Mouse (Mus musculus) mesoderm, embryonic 11.5 days (tissue): ENCODE measurements around the gene Pam16.

Experiments
- DNase-seq: peaks from one replicate; pipeline ENCODE4 v3.0.0-alpha.2; 2012; ENCODE audit warnings: low read depth, low spot score

Gene Pam16

DNA sequence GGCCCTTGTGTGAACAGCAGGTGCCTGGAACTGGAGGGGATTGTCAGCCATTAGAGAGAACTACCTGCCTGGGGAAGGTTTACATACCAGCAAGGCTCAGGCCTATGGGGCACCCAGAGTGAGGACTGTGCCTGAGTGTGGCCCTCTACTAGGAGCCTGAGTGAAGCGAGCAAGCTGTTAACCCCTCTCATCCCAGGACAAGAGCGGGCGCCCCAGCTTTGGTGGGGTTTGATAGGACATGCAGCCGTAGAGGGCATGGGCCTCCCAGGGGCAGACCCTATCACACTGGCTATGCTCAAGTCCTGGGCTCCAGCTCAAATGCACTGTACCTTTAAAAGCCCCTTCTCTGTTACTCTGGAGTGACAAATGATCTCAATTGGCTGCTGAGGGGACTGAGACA lies 22.0 kb upstream of the Pam16 start:
- no peak for DNase-seq

DNA sequence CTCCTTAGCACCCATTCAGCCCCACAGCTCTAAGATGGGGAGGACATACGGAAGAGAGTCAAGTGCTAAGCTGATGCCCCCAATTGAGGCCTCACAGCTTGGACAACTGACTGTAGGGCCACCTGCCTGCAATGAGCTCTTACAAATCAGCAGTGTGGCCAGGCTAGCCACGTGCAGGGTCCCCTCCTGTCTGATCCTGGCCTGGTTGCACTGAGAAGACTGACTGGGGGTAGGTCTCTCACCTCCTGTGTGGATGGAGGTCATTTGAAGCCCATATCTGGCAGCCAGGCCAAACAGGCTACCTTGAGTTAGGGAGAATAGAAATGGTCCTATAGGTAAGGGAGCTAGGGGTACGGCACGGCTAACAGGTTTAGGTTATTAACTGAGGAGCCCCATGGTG lies 21.1 kb upstream of the Pam16 start:
- no peak for DNase-seq

- no peak for DNase-seq
Observed at GRCm38 (mm10) chr16:4643670-4644419, 19.1 kb upstream of the Pam16 start.

DNA sequence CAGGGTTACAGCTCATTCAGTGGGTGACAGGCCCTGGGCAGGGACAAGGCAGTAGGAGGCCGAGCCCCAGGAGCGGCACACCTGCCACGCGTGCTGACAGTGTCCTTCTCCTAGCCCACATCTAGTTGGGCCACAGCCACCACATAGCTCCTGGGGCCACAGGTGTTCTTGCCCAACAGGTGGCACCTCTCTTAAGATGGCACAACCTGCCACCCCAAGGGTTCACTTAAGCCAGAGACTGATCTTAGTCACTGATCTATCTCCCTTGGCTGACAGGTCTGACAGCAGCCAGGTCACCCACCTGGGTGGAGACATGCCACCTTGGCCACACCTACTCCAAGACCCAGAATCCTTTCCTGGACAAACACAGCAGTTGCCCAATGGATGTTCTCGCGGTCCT lies 18.1 kb upstream of the Pam16 start:
- DNase-seq: no peak

DNA sequence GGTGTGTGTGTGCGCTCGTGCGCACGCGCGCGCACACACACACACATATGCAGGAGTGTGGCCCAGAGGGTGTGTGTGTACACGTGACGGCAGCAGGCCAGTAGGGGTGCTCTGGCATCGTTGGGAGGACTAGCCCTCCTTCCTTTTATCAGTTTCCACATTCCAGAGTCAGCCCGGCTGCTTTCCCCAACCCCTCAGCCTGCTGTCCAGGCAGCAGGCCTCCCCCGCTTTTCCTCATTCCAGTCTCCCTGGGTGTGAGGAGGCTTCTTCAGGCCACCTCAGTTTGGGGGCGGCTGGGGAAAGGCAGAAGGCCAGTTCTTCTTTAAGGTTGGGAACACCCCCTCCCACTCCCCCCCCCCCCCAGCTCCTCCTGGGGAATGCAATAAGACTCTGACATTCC lies 17.4 kb upstream of the Pam16 start:
- peak; percentile 77 for DNase-seq

DNA sequence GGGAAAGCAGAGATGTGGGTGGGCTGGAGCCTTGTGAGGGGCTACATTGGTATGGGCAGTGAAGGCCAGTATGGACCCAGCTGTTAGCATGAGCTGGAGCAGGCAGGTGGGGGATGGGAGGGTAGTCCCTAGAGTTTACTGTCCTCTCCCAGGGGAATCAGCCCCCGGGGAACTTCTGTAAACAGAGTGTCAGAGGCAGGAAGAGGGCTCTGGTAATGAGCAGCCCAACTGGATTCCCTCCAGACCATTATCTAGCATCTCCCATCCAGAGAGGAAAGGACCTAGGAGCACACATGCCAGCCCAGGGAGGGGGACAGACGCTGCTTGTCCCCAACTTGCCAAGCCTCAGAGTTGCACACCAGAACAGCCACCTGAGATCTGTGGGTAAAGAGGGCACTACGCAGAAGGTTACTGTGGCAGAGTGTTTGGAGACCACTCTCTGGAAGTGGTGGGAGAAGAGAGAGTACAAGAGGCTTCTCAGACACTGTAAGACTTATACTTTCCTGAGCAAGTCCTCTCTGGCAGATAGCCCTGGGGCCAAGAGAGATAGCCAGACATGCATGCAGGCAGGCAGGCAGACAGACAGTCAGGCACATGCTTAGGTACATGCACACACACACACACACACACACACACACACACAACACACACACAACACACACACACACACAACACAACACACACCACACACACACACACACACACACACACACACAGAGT lies 16.5 kb upstream of the Pam16 start:
- no peak for DNase-seq

DNA sequence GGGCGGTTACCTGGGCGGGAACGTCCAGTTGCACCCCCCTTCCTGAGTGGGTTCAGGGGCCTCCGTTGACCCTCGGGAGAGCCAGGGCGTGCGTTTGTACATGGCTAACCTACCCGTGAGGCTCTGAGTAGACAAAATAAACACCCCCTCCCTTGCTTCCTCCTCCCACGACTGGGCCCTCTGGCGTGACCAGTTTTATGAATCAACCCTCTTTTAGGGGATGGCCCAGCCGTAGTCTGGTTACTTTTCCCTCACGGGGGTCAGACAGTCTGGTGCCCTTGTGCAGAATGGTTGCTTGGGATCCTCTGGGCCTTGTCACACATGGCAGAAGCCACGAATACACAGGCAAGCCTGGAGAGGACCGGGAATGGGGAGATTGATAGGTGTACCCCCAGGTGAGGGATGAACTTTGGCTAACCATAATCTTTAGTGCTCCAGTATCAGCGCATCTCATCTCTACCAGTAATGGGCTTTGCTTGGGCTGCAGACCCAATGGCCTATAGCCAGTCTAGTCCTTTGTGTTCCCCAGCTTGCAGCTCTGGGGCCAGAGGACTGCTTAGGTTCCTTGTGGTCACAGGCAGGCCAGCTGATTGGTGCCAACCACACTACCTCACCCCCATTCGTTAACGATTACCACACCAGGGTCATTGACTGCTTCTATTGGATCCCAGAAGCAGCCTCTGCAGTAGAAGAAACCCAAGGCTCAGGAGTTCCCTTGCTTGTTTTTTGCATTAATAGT lies 15.6 kb upstream of the Pam16 start:
- DNase-seq: peak; percentile 47

DNA sequence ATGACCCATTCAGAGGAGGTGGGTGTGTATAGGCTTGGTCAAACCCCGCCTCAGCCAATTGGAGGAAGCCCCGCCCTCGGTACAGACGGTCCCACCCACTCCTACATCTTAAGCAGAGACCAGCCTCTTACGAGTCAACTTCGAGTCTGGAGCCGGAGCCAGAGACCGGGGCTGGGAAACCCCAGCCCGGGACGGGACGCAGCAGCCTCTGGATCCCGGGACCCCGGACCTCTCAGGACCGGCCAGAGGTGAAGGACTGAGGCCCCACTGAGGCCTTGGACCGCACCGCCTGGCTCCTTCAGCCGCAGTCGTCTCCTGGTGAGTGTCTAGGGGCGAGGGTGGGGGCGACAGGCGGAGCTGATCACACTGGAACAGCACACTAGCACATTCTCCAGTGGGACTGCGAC lies 15.0 kb upstream of the Pam16 start, which contains the start of the genes Vasn and Dnaja3:
TSS of gene Vasn (plus strand) at position 111 of the 407 bp plus-strand sequence.
TSS of gene Dnaja3 (plus strand) at position 159 of the 407 bp plus-strand sequence.
- peak; percentile 89 for DNase-seq

DNA sequence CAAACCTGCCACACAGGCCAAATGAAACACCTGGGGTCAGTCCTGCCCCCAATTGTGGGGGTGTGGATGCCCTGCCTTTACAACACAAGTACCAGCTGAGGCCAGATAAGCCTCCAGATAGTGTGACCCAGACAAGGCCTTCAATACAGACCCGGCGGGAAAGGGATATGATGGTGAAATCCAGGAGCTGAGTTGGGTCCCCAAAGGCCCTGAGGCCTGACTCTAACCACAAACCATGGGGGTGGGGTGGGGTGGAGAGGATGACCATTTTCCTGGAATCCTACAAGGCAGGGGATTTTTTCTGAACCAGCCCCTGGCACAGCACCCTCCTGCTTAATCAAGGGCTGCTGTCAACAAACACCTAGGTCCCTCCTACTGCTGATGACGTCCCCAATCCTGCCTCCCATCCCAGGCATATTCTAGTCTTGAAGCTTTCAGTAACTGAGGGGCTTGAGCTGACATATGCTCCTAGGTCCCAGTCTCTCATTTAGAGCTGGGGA lies 14.2 kb upstream of the Pam16 start:
- DNase-seq: no peak

GRCm38 (mm10) chr16:4635760-4636159 lies 11.0 kb upstream of the Pam16 start:
- no peak for DNase-seq

- no peak for DNase-seq
Observed at GRCm38 (mm10) chr16:4634681-4635080, 9.9 kb upstream of the Pam16 start.

DNA sequence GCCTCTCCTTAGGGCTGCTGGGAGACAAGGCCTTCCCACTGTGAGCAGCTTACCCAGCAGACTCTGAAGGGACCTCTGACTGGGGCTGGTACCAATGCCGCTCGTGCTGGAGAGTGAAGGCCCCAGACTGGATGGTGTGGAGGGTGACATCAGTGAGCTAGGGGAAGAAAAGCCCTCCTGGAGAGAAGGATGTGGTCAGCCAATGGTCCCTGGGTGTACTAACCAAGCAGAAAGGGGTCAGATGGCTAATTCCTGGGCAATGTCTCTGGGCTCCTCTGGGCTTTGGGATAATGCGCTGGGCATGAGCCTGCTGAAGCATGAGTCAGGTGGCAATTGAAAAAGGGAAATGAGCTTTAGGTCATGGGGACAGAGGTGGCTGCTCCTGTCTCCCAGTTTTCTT lies 8.9 kb upstream of the Pam16 start:
- no peak for DNase-seq

GRCm38 (mm10) chr16:4632050-4632449 lies 7.3 kb upstream of the Pam16 start:
- no peak for DNase-seq

DNA sequence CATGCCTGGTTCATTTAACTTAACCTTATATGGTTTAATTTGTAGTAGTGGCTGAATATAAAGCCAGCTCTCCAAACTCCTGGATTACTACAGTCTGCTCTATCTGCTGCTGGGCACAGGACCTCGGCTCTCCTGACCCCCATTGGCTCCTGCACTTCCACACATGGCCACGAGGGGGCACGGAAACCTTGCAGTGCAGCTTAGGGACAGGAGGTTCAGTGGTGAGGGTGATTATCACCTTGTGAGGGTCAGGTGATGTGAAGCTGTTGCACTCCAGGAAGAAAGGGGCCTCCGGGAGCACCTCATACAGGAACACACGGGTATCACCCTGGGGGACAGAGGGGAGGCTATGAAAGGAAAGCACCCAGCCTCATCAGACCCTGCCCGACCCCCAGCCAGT lies 5.2 kb upstream of the Pam16 start:
- peak; percentile 81 for DNase-seq

DNA sequence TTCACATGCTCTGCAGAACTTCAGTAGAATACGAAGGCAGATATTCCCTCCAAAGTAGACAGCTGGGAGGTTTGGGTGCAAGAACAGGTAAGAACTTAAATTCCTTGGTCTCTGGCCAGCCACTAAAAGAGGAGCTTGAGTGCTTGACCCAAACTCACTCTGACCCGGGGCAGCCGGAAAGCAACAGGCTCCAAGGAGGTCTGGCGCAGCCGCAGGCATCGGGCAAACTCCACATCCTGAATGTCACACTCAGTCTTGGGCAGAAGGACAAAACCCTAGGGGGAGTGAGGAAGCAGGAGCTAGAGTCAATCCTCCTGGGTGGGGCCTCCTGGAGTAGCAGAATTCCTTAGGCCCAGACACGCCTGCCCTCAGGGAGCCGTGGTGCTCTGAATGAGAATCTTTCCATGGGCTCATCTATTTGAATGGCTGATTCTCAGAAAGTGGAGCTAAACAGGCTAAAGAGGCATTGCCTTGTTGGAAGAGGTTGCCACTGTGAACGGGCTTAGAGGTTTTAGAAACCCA lies 4.2 kb upstream of the Pam16 start:
- no peak for DNase-seq

- DNase-seq: no peak
Observed at GRCm38 (mm10) chr16:4627105-4627504, 2.3 kb upstream of the Pam16 start.

GRCm38 (mm10) chr16:4624074-4624473 lies 714 bp downstream of the Pam16 start:
- no peak for DNase-seq

- DNase-seq: no peak
Observed at GRCm38 (mm10) chr16:4616829-4617228, 8.0 kb downstream of the Pam16 start.

GRCm38 (mm10) chr16:4615297-4615696 lies 9.5 kb downstream of the Pam16 start:
- DNase-seq: no peak

GRCm38 (mm10) chr16:4614639-4615038 lies 10.1 kb downstream of the Pam16 start:
- no peak for DNase-seq

DNA sequence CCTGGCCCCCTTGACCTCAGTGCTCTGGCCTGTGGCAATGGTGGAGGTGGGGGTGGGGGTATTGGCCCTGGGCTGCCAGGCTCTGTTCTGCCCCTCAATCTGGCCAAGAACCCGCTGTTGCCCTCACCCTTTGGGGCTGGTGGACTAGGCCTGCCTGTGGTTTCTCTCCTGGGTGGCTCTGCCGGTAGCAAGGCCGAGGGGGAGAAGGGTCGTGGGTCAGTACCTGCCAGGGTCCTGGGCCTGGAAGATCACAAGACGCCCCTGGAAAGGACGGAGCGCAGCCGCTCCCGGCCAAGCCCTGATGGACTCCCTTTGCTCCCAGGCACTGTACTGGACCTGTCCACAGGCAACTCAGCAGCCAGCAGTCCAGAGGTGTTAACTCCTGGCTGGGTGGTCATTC lies 11.1 kb downstream of the Pam16 start:
- DNase-seq: no peak

- no peak for DNase-seq
Observed at GRCm38 (mm10) chr16:4611676-4612075, 13.1 kb downstream of the Pam16 start.
